In the genomic region with DNA sequence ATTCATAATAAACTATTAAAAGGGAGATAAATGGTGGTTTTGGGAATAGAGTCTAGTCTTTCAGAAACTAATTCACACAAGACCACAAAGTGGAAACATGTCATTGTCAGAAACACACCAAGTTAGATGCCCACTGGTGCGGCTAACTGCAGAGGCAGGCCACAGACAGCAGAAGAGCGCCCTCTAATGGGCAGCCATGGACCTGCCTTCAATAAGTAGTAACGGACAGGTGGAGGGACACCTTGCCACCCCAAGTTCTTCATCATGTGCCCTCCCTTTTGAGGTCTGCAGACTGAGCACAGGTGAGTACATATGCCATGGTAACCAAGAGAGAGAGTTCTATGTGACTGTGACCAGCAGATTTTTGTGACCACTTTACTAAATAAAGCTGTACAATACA, we compare ENCODE assay signal across 10 mouse cellular contexts. TPM values are rescaled to one million over a fixed set of nuclear protein-coding genes. Genes with fewer than 3 reads are reported as not detected.
A peak's percentile ranks its signal among the peaks of the same experiment; 100 is the strongest.
DNase-seq lines count a peak whose midpoint lies in the region; ATAC-seq and TF ChIP-seq lines count a peak whose summit lies in the region.
"Had no signal": no experiment of that assay in that cellular context is flagged by ENCODE, and none has a peak within 500 bp of the region (broad histone marks: within the 10 kb centered on the region; RNA-seq: fewer than 3 reads in every experiment).

No protein-coding gene starts in this region.

- TF ChIP-seq EP300 in ES-Bruce4 (IDR thresholded peaks at IDR 0.05; ENCODE audit: insufficient read depth, low read depth, low read length): no peak

- no peaks in the 10 kb centered on the region for H3K4me1 ChIP-seq in kidney, embryonic 15.5 days
- H3K4me1 ChIP-seq in ES-Bruce4 (ENCODE audit: control insufficient read depth, insufficient read depth, low read length): no peaks in the 10 kb centered on the region
- H3K4me1 ChIP-seq: embryonic facial prominence, embryonic 15.5 days; limb, embryonic 15.5 days had no signal

- intact Hi-C loops in left cerebral cortex, postnatal 4 days (cut with DNase I): no loop called here

- TF ChIP-seq CTCF in ES-Bruce4 (IDR thresholded peaks at IDR 0.05; ENCODE audit: low read depth, low read length): peak; percentile 99

- peaks cover 57% of the 10 kb centered on the region for H3K36me3 ChIP-seq in kidney, embryonic 15.5 days
- H3K36me3 ChIP-seq in ES-Bruce4 (ENCODE audit: control insufficient read depth, insufficient read depth, low read length, poor library complexity, severe bottlenecking): peaks cover 54% of the 10 kb centered on the region

- WGBS in kidney, embryonic 15.5 days: 31% methylated on average over 3 of the region's 3 CpGs

- no peak overlapping the region for H3K27ac ChIP-seq in kidney, embryonic 15.5 days
- no peak overlapping the region for H3K27ac ChIP-seq in ES-Bruce4 (ENCODE audit: insufficient read depth, low read length)
- H3K27ac ChIP-seq: embryonic facial prominence, embryonic 15.5 days; limb, embryonic 15.5 days had no signal

- no peak for ATAC-seq in kidney, embryonic 15.5 days (replicated peaks; ENCODE audit: low FRiP score)

- H3K9me3 ChIP-seq in kidney, embryonic 15.5 days (replicated peaks): no peaks in the 10 kb centered on the region
- no peaks in the 10 kb centered on the region for H3K9me3 ChIP-seq in ES-Bruce4 (replicated peaks; ENCODE audit: control insufficient read depth, insufficient read depth, low read length, poor library complexity, severe bottlenecking)
- H3K9me3 ChIP-seq: embryonic facial prominence, embryonic 15.5 days; limb, embryonic 15.5 days had no signal

- H3K4me3 ChIP-seq in kidney, embryonic 15.5 days (replicated peaks): no peak overlapping the region
- no peak overlapping the region for H3K4me3 ChIP-seq in ES-Bruce4 (ENCODE audit: low read depth, low read length)
- H3K4me3 ChIP-seq: embryonic facial prominence, embryonic 15.5 days; limb, embryonic 15.5 days had no signal

- no peak overlapping the region for H3K9ac ChIP-seq in kidney, embryonic 15.5 days
- H3K9ac ChIP-seq in ES-Bruce4 (ENCODE audit: low read depth, poor library complexity, severe bottlenecking): no peak overlapping the region
- H3K9ac ChIP-seq: embryonic facial prominence, embryonic 15.5 days; limb, embryonic 15.5 days had no signal

- peak; percentile 33 for DNase-seq in kidney, adult 11 months
- peak; percentile 60 for DNase-seq in c-Kit-positive CD71-positive TER-119-positive erythroid progenitor cells, embryonic 14.5 days (ENCODE audit: low spot score)
- DNase-seq in heart, adult 9 months (ENCODE audit: low spot score in 2 of 2): peak; percentile 34 to 60
- peak; percentile 45 for DNase-seq in left cerebral cortex, postnatal 4 days
- DNase-seq in right cerebral cortex, adult 2 months (ENCODE audit: low spot score in 2 of 2): peak; percentile 60 to 62
- DNase-seq in yolk sac, embryonic 10.5 days (ENCODE audit: low spot score): no peak

- H3K4me2 ChIP-seq in kidney, embryonic 15.5 days: no peak overlapping the region
- H3K4me2 ChIP-seq: embryonic facial prominence, embryonic 15.5 days; limb, embryonic 15.5 days had no signal

- H3K27me3 ChIP-seq in kidney, embryonic 15.5 days: no peaks in the 10 kb centered on the region
- no peaks in the 10 kb centered on the region for H3K27me3 ChIP-seq in ES-Bruce4 (ENCODE audit: control insufficient read depth, insufficient read depth, low read length, poor library complexity, severe bottlenecking)
- H3K27me3 ChIP-seq: embryonic facial prominence, embryonic 15.5 days; limb, embryonic 15.5 days had no signal

- TF ChIP-seq POLR2A in ES-Bruce4 (IDR thresholded peaks at IDR 0.05; ENCODE audit: insufficient read depth, low read length): no peak

RNA-seq across cellular contexts. Expression of a gene that starts 27.3 kb away (rescaled TPM):
- 4.3 and 4.6 TPM in 2 replicates for polyA plus RNA-seq in kidney, embryonic 15.5 days (2015; fragmentation: Nextera tagmentation; extraction: Ambion mirVana)
- 11.3 and 12.8 TPM in 2 replicates for polyA plus RNA-seq in ES-Bruce4 (2011; ENCODE audit: insufficient read depth, insufficient read length, low read depth, missing spikeins)
- total RNA-seq in left cerebral cortex, postnatal 4 days (2021): 10 to 100 TPM; 31.6 to 33.7 TPM

RNA-seq across cellular contexts. Expression of a gene that starts 34.3 kb away (rescaled TPM):
- not detected in 2 replicates for polyA plus RNA-seq in kidney, embryonic 15.5 days (2015; fragmentation: Nextera tagmentation; extraction: Ambion mirVana)
- polyA plus RNA-seq in ES-Bruce4 (2011; ENCODE audit: insufficient read depth, insufficient read length, low read depth, missing spikeins): not detected in 2 replicates
- not detected for total RNA-seq in left cerebral cortex, postnatal 4 days (2021)

RNA-seq across cellular contexts. Expression of a gene that starts 40.1 kb away (rescaled TPM):
- polyA plus RNA-seq in kidney, embryonic 15.5 days (2015; fragmentation: Nextera tagmentation; extraction: Ambion mirVana): 14.5 and 16.4 TPM in 2 replicates
- 47.3 and 49.9 TPM in 2 replicates for polyA plus RNA-seq in ES-Bruce4 (2011; ENCODE audit: insufficient read depth, insufficient read length, low read depth, missing spikeins)
- total RNA-seq in left cerebral cortex, postnatal 4 days (2021): 1 to 10 TPM; 5.6 to 5.8 TPM
